Mouse (Mus musculus) midbrain, embryonic 14.5 days (tissue): ENCODE results near the gene Zdhhc22. TPM values are rescaled to one million over a fixed set of nuclear protein-coding genes. Genes with fewer than 3 reads are reported as not detected.

Experiments
- ATAC-seq: fragments of 200-750 bp; cut with Nextera tagmentation; 2 replicates; pipeline ENCODE4 v1.8.0; 2017; ENCODE audit warnings: moderate number of reproducible peaks, moderate library complexity; ENCODE audit not compliant: low FRiP score, low TSS enrichment
- DNase-seq: peaks from one replicate; pipeline ENCODE4 v3.0.0-alpha.2; 2015
- H3K27ac ChIP-seq: fragments of 300-500 bp; sonication (generic); replicated peaks from 2 replicates; pipeline ENCODE4 v1.5.1; 2014; ENCODE audit warnings: mild to moderate bottlenecking, low read depth, low read length, moderate library complexity
- H3K27me3 ChIP-seq: fragments of 300-500 bp; sonication (generic); 2 replicates; pipeline ENCODE4 v1.6.1; 2014; ENCODE audit warnings: low read length, control low read depth, mixed read lengths; ENCODE audit not compliant: control insufficient read depth, insufficient read depth
- H3K36me3 ChIP-seq: fragments of 300-500 bp; sonication (generic); 2 replicates; pipeline ENCODE4 v1.6.1; 2014; ENCODE audit warnings: low read length, control low read depth; ENCODE audit not compliant: control insufficient read depth, insufficient read depth
- H3K4me1 ChIP-seq: fragments of 300-500 bp; sonication (generic); 2 replicates; pipeline ENCODE4 v1.6.1; 2014; ENCODE audit warnings: mild to moderate bottlenecking, antibody characterized with exemption, low read length, control low read depth; ENCODE audit not compliant: control insufficient read depth, insufficient read depth
- H3K4me2 ChIP-seq: fragments of 300-500 bp; sonication (generic); 2 replicates; pipeline ENCODE4 v1.6.1; 2014; ENCODE audit warnings: mild to moderate bottlenecking, low read length, moderate library complexity
- H3K4me3 ChIP-seq: fragments of 300-500 bp; sonication (generic); replicated peaks from 2 replicates; pipeline ENCODE4 v1.5.1; 2014; ENCODE audit warnings: low read depth, low read length
- H3K9ac ChIP-seq: fragments of 300-500 bp; sonication (generic); replicated peaks from 2 replicates; pipeline ENCODE4 v1.6.1; 2014; ENCODE audit warnings: mild to moderate bottlenecking, low read length, moderate library complexity
- H3K9me3 ChIP-seq: fragments of 300-500 bp; sonication (generic); 2 replicates; pipeline ENCODE4 v1.6.1; 2016; ENCODE audit warnings: low read length, control low read depth, mixed read lengths; ENCODE audit not compliant: control insufficient read depth
- WGBS: fragments of 180-500 bp; shearing (Covaris S2); extraction: QIAGEN DNeasy Blood & Tissue Kit; methylation state at CpG from one replicate; pipeline ENCODE4 v1.1.7; 2014; 5-methylcytosine and 5-hydroxymethylcytosine counted together
- polyA plus RNA-seq: library from polyadenylated mRNA; unstranded; fragments of >200 nt; fragmentation: Nextera tagmentation; extraction: Ambion mirVana; gene quantifications from 2 replicates; pipeline ENCODE4 v1.2.1, GENCODE M21; 2014

The Zdhhc22 gene
- polyA plus RNA-seq, 1 experiment from 2014 or later = 10.7 TPM

- H3K4me3 ChIP-seq = no peak overlapping the region
- WGBS = 8% methylated on average over 5 of the region's 5 CpGs
- H3K36me3 ChIP-seq = no peaks in the 10 kb centered on the region
- peaks cover 36% of the 10 kb centered on the region for H3K4me1 ChIP-seq
- H3K27ac ChIP-seq = peak overlapping the region; percentile 97
- H3K9me3 ChIP-seq = no peaks in the 10 kb centered on the region
- peak; percentile 84 for ATAC-seq
- 0 out of 2 replicates have a peak, but pooled peaks cover under 1% of the 10 kb centered on the region for H3K27me3 ChIP-seq
- peak overlapping the region; percentile 43 for H3K4me2 ChIP-seq
- peak; percentile 91 for DNase-seq
- H3K9ac ChIP-seq = 0 out of 2 replicates have a peak overlapping the region, but pooled peaks have one; percentile 39
These were observed 48.3 kb downstream of the Zdhhc22 start for GRCm38 (mm10) chr12:86941734-86942486.

- Histone ChIP-seq H3K4me1 (peaks cover 34% of the 10 kb centered on the region), H3K4me2 (peak overlapping the region; percentile 43), H3K36me3 (no peaks in the 10 kb centered on the region), H3K9ac (peak overlapping the region; percentile 39; the same call in 1 of the 2 replicates), H3K27me3 (0 out of 2 replicates have a peak, but pooled peaks cover 2% of the 10 kb centered on the region), H3K4me3 (no peak overlapping the region), H3K9me3 (no peaks in the 10 kb centered on the region), H3K27ac (peak overlapping the region; percentile 97)
- DNase-seq = peak; percentile 71
- WGBS = 5% methylated on average over 11 of the region's 11 CpGs
- ATAC-seq = peak; percentile 46; the same call in 1 of the 2 replicates
These were observed 49.1 kb downstream of the Zdhhc22 start for GRCm38 (mm10) chr12:86941173-86941572.

- WGBS = 52% methylated on average over 9 of the region's 9 CpGs
- no peak overlapping the region for H3K9ac ChIP-seq
- no peak overlapping the region for H3K4me2 ChIP-seq
- DNase-seq (no peak), ATAC-seq (no peak)
- H3K36me3 ChIP-seq = no peaks in the 10 kb centered on the region
- H3K4me3 ChIP-seq = no peak overlapping the region
- H3K4me1 ChIP-seq = peaks cover 27% of the 10 kb centered on the region
- H3K27me3 ChIP-seq = 0 out of 2 replicates have a peak, but pooled peaks cover 2% of the 10 kb centered on the region
- no peak overlapping the region for H3K27ac ChIP-seq
- no peaks in the 10 kb centered on the region for H3K9me3 ChIP-seq
These were observed 51.7 kb downstream of the Zdhhc22 start for GRCm38 (mm10) chr12:86938571-86938970.

GRCm38 (mm10) chr12:86936587-86937343 is 53.5 kb downstream of the Zdhhc22 start:
- Histone ChIP-seq H3K4me3 (no peak overlapping the region), H3K9ac (no peak overlapping the region), H3K9me3 (no peaks in the 10 kb centered on the region), H3K36me3 (no peaks in the 10 kb centered on the region), H3K4me2 (no peak overlapping the region), H3K27ac (no peak overlapping the region), H3K4me1 (peaks cover 30% of the 10 kb centered on the region), H3K27me3 (0 out of 2 replicates have a peak, but pooled peaks cover 2% of the 10 kb centered on the region)
- no peak for DNase-seq
- WGBS = 87% methylated on average over 11 of the region's 11 CpGs
- ATAC-seq = no peak

GRCm38 (mm10) chr12:86935692-86936282 is 54.4 kb downstream of the Zdhhc22 start:
- H3K4me2 ChIP-seq = no peak overlapping the region
- ATAC-seq = no peak
- H3K27ac ChIP-seq = no peak overlapping the region
- 0 out of 2 replicates have a peak, but pooled peaks cover 2% of the 10 kb centered on the region for H3K27me3 ChIP-seq
- H3K4me3 ChIP-seq = no peak overlapping the region
- no peaks in the 10 kb centered on the region for H3K36me3 ChIP-seq
- DNase-seq = no peak
- H3K9ac ChIP-seq = no peak overlapping the region
- no peaks in the 10 kb centered on the region for H3K9me3 ChIP-seq
- 89% methylated on average over 8 of the region's 8 CpGs for WGBS
- peaks cover 21% of the 10 kb centered on the region for H3K4me1 ChIP-seq

GRCm38 (mm10) chr12:86934748-86935147 is 55.5 kb downstream of the Zdhhc22 start:
- WGBS = 95% methylated on average over 1 of the region's 1 CpGs
- Histone ChIP-seq H3K27me3 (0 out of 2 replicates have a peak, but pooled peaks cover 2% of the 10 kb centered on the region), H3K9ac (no peak overlapping the region), H3K4me3 (no peak overlapping the region), H3K4me1 (peaks cover 15% of the 10 kb centered on the region; the same call in 1 of the 2 replicates), H3K9me3 (no peaks in the 10 kb centered on the region), H3K36me3 (no peaks in the 10 kb centered on the region), H3K27ac (no peak overlapping the region), H3K4me2 (no peak overlapping the region)
- no peak for ATAC-seq
- no peak for DNase-seq

GRCm38 (mm10) chr12:86932575-86932952 is 57.7 kb downstream of the Zdhhc22 start:
- Histone ChIP-seq H3K27me3 (0 out of 2 replicates have a peak, but pooled peaks cover 2% of the 10 kb centered on the region), H3K4me2 (no peak overlapping the region), H3K4me1 (peaks cover 15% of the 10 kb centered on the region; the same call in 1 of the 2 replicates), H3K4me3 (no peak overlapping the region), H3K27ac (no peak overlapping the region), H3K9me3 (peaks cover 7% of the 10 kb centered on the region), H3K36me3 (no peaks in the 10 kb centered on the region), H3K9ac (no peak overlapping the region)
- DNase-seq (no peak), ATAC-seq (no peak)
- 8% methylated on average over 6 of the region's 6 CpGs for WGBS

GRCm38 (mm10) chr12:86931919-86932574 is 58.2 kb downstream of the Zdhhc22 start:
- H3K9me3 ChIP-seq = peaks cover 7% of the 10 kb centered on the region
- WGBS = 6% methylated on average over 7 of the region's 7 CpGs
- no peak for ATAC-seq

More at GRCm38 (mm10) chr12:86931919-86932574, 58.2 kb downstream of the Zdhhc22 start:
- Histone ChIP-seq H3K27ac (no peak overlapping the region), H3K9ac (no peak overlapping the region), H3K4me2 (no peak overlapping the region), H3K4me1 (peaks cover 15% of the 10 kb centered on the region; the same call in 1 of the 2 replicates), H3K27me3 (0 out of 2 replicates have a peak, but pooled peaks cover 2% of the 10 kb centered on the region), H3K4me3 (no peak overlapping the region), H3K36me3 (no peaks in the 10 kb centered on the region)
- no peak for DNase-seq
